Mouse (Mus musculus): ENCODE results near the gene Cuzd1. TPM values are rescaled to one million over a fixed set of nuclear protein-coding genes. Genes with fewer than 3 reads are reported as not detected.
A peak's percentile ranks its signal among the peaks of the same experiment; 100 is the strongest.

Cuzd1 gene
- total RNA-seq (2012; rRNA removed), result 0.16 and 0.71 TPM in 2 replicates

- TF ChIP-seq CHD2 (IDR thresholded peaks at IDR 0.05; ENCODE audit: low read depth, low read length) (no peak), ZC3H11A (IDR thresholded peaks at IDR 0.05; ENCODE audit: borderline replicate concordance, low read depth, low read length) (no peak), ZNF384 (IDR thresholded peaks at IDR 0.05; ENCODE audit: low read depth, low read length) (no peak), MAFK (IDR thresholded peaks at IDR 0.05; ENCODE audit: insufficient read depth, low read depth, low read length) (no peak), HCFC1 (IDR thresholded peaks at IDR 0.05; ENCODE audit: borderline replicate concordance, insufficient read depth, low read length) (no peak)
- Histone ChIP-seq H3K9ac (ENCODE audit: insufficient read depth, low read depth, low read length, poor library complexity, severe bottlenecking) (no peak within 1 kb of the TSS), H3K4me1 (ENCODE audit: control insufficient read depth in 2 of 2, insufficient read depth in 2 of 2, low read length in 2 of 2, poor library complexity in 1 of 2) (0 out of 4 replicates have a peak, but pooled peaks cover 0 to 3% of the 10 kb centered on the region in 2 experiments), H3K36me3 (ENCODE audit: control insufficient read depth, insufficient read depth, low read length, poor library complexity, severe bottlenecking) (no peaks in the 10 kb centered on the region), H3K27ac (ENCODE audit: insufficient read depth, low read depth, low read length, poor library complexity, severe bottlenecking) (no peak within 1 kb of the TSS), H3K9me3 (ENCODE audit: control insufficient read depth, insufficient read depth, low read depth, low read length) (no peaks in the 10 kb centered on the region), H3K4me3 (ENCODE audit: insufficient read depth in 1 of 2, low read depth in 1 of 2, low read length in 2 of 2, poor library complexity in 1 of 2, severe bottlenecking in 1 of 2) (no peak within 1 kb of the TSS)
- no peak for DNase-seq (ENCODE audit: low read depth, low spot score)
- in situ Hi-C loops (cut with MboI; ENCODE audit: low sequenced_read_pairs in 2 of 2, unreplicated experiment in 2 of 2), result no loop called here
Observed at GRCm38 (mm10) chr7:131322192-131322591, at the start of gene Cuzd1. Gene Cuzd1, minus strand, starts transcription at chr7:131322292.

- H3K4me3 ChIP-seq (ENCODE audit: insufficient read depth in 1 of 2, low read depth in 1 of 2, low read length in 2 of 2, poor library complexity in 1 of 2, severe bottlenecking in 1 of 2), result peak overlapping the region; percentile 85 to 88
- in situ Hi-C loops (cut with MboI; ENCODE audit: low sequenced_read_pairs in 2 of 2, unreplicated experiment in 2 of 2), result no loop called here
- H3K27ac ChIP-seq (ENCODE audit: insufficient read depth, low read depth, low read length, poor library complexity, severe bottlenecking), result no peak overlapping the region
- no peak for DNase-seq (ENCODE audit: low read depth, low spot score)
- H3K4me1 ChIP-seq (ENCODE audit: control insufficient read depth in 2 of 2, insufficient read depth in 2 of 2, low read length in 2 of 2, poor library complexity in 1 of 2), result no peaks in the 10 kb centered on the region
- peaks cover 2% of the 10 kb centered on the region; the same call in 1 of the 2 replicates for H3K36me3 ChIP-seq (ENCODE audit: control insufficient read depth, insufficient read depth, low read length, poor library complexity, severe bottlenecking)
- TF ChIP-seq ZNF384 (IDR thresholded peaks at IDR 0.05; ENCODE audit: low read depth, low read length) (no peak), HCFC1 (IDR thresholded peaks at IDR 0.05; ENCODE audit: borderline replicate concordance, insufficient read depth, low read length) (no peak), MAFK (IDR thresholded peaks at IDR 0.05; ENCODE audit: insufficient read depth, low read depth, low read length) (no peak), ZC3H11A (IDR thresholded peaks at IDR 0.05; ENCODE audit: borderline replicate concordance, low read depth, low read length) (no peak), CHD2 (IDR thresholded peaks at IDR 0.05; ENCODE audit: low read depth, low read length) (no peak)
- H3K9me3 ChIP-seq (ENCODE audit: control insufficient read depth, insufficient read depth, low read depth, low read length), result no peaks in the 10 kb centered on the region
- H3K9ac ChIP-seq (ENCODE audit: insufficient read depth, low read depth, low read length, poor library complexity, severe bottlenecking), result peak overlapping the region; percentile 92
Observed at GRCm38 (mm10) chr7:131371470-131371860, 49.4 kb upstream of the Cuzd1 start.

GRCm38 (mm10) chr7:131370648-131371469 is 48.8 kb upstream of the Cuzd1 start, which contains the start of gene Pstk:
Gene Pstk, plus strand, starts transcription at chr7:131371141.
- DNase-seq (ENCODE audit: low read depth, low spot score), result peak; percentile 80
- TF ChIP-seq CHD2 (IDR thresholded peaks at IDR 0.05; ENCODE audit: low read depth, low read length) (no peak), ZNF384 (IDR thresholded peaks at IDR 0.05; ENCODE audit: low read depth, low read length) (no peak), MAFK (IDR thresholded peaks at IDR 0.05; ENCODE audit: insufficient read depth, low read depth, low read length) (no peak), HCFC1 (IDR thresholded peaks at IDR 0.05; ENCODE audit: borderline replicate concordance, insufficient read depth, low read length) (peak; percentile 68; the same call in 1 of the 2 replicates), ZC3H11A (IDR thresholded peaks at IDR 0.05; ENCODE audit: borderline replicate concordance, low read depth, low read length) (no peak)
- in situ Hi-C loops (cut with MboI; ENCODE audit: low sequenced_read_pairs in 2 of 2, unreplicated experiment in 2 of 2), result no loop called here
- Histone ChIP-seq H3K4me1 (ENCODE audit: control insufficient read depth in 2 of 2, insufficient read depth in 2 of 2, low read length in 2 of 2, poor library complexity in 1 of 2) (no peaks in the 10 kb centered on the region), H3K27ac (ENCODE audit: insufficient read depth, low read depth, low read length, poor library complexity, severe bottlenecking) (no peak within 1 kb of the TSS), H3K9ac (ENCODE audit: insufficient read depth, low read depth, low read length, poor library complexity, severe bottlenecking) (peak within 1 kb of the TSS; percentile 92), H3K4me3 (ENCODE audit: insufficient read depth in 1 of 2, low read depth in 1 of 2, low read length in 2 of 2, poor library complexity in 1 of 2, severe bottlenecking in 1 of 2) (peak within 1 kb of the TSS; percentile 85 to 88), H3K36me3 (ENCODE audit: control insufficient read depth, insufficient read depth, low read length, poor library complexity, severe bottlenecking) (peaks cover 2% of the 10 kb centered on the region; the same call in 1 of the 2 replicates), H3K9me3 (ENCODE audit: control insufficient read depth, insufficient read depth, low read depth, low read length) (no peaks in the 10 kb centered on the region)

GRCm38 (mm10) chr7:131364131-131364530 is 42.0 kb upstream of the Cuzd1 start:
- H3K27ac ChIP-seq (ENCODE audit: insufficient read depth, low read depth, low read length, poor library complexity, severe bottlenecking), result no peak overlapping the region
- H3K36me3 ChIP-seq (ENCODE audit: control insufficient read depth, insufficient read depth, low read length, poor library complexity, severe bottlenecking), result peaks cover 2% of the 10 kb centered on the region
- DNase-seq (ENCODE audit: low read depth, low spot score), result no peak
- H3K4me1 ChIP-seq (ENCODE audit: control insufficient read depth in 2 of 2, insufficient read depth in 2 of 2, low read length in 2 of 2, poor library complexity in 1 of 2), result peaks cover 2 to 9% of the 10 kb centered on the region in 2 experiments; a peak in 2 of 4 replicates
- no peak overlapping the region for H3K4me3 ChIP-seq (ENCODE audit: insufficient read depth in 1 of 2, low read depth in 1 of 2, low read length in 2 of 2, poor library complexity in 1 of 2, severe bottlenecking in 1 of 2)
- H3K9ac ChIP-seq (ENCODE audit: insufficient read depth, low read depth, low read length, poor library complexity, severe bottlenecking), result no peak overlapping the region
- in situ Hi-C loops (cut with MboI; ENCODE audit: low sequenced_read_pairs in 2 of 2, unreplicated experiment in 2 of 2), result no loop called here
- TF ChIP-seq CHD2 (IDR thresholded peaks at IDR 0.05; ENCODE audit: low read depth, low read length) (no peak), MAFK (IDR thresholded peaks at IDR 0.05; ENCODE audit: insufficient read depth, low read depth, low read length) (no peak), HCFC1 (IDR thresholded peaks at IDR 0.05; ENCODE audit: borderline replicate concordance, insufficient read depth, low read length) (no peak), ZC3H11A (IDR thresholded peaks at IDR 0.05; ENCODE audit: borderline replicate concordance, low read depth, low read length) (no peak), ZNF384 (IDR thresholded peaks at IDR 0.05; ENCODE audit: low read depth, low read length) (no peak)
- H3K9me3 ChIP-seq (ENCODE audit: control insufficient read depth, insufficient read depth, low read depth, low read length), result no peaks in the 10 kb centered on the region

All from ES-E14 (cell line).